Mouse (Mus musculus): ENCODE data around the gene Gm9573. TPM values are rescaled to one million over a fixed set of nuclear protein-coding genes. Genes with fewer than 3 reads are reported as not detected.

The Gm9573 gene
- total and polyA plus RNA-seq, 2 experiments from 2014 or later: not detected

DNA sequence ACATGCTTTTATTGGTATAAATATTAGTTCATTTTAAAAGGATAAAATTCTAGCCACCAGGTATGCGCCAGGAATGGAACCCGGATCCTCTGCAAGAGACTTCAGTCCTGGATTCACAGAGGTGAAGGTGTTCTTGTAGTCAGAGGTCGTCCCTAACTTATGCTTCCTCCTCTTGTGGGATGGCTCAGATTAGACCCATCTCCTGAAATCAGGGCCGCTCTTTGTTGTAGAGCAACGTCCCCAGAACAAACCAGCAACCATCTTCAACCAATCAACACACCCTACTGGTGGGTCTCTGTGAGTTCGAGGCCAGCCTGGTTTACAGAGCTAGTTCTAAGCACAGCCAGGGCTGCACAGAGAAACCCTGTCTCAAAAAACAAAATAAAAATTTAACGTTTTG, 32.0 kb downstream of the Gm9573 start:
- TF ChIP-seq EP300 (IDR thresholded peaks at IDR 0.05; ENCODE audit: low read depth) (no peak), CTCF (IDR thresholded peaks at IDR 0.05; ENCODE audit: low read depth) (no peak)
- ATAC-seq (ENCODE audit: insufficient read depth, low read depth) (no peak), DNase-seq (ENCODE audit: low spot score) (no peak)
- Histone ChIP-seq H3K9ac (replicated peaks; ENCODE audit: low read depth, low read length) (no peak overlapping the region), H3K27ac (ENCODE audit: low read depth) (no peak overlapping the region), H3K4me1 (ENCODE audit: control insufficient read depth, insufficient read depth) (no peaks in the 10 kb centered on the region), H3K27me3 (ENCODE audit: control insufficient read depth, insufficient read depth, low read length) (no peaks in the 10 kb centered on the region), H3K4me3 (ENCODE audit: low read depth, low read length) (no peak overlapping the region), H3K9me3 (replicated peaks; ENCODE audit: control insufficient read depth, low read length) (no peaks in the 10 kb centered on the region), H3K36me3 (replicated peaks; ENCODE audit: control insufficient read depth, insufficient read depth, low read length) (no peaks in the 10 kb centered on the region), H3K4me2 (ENCODE audit: low read depth, low read length) (no peak overlapping the region)
- 76% methylated on average over 7 of the region's 7 CpGs for WGBS

DNA sequence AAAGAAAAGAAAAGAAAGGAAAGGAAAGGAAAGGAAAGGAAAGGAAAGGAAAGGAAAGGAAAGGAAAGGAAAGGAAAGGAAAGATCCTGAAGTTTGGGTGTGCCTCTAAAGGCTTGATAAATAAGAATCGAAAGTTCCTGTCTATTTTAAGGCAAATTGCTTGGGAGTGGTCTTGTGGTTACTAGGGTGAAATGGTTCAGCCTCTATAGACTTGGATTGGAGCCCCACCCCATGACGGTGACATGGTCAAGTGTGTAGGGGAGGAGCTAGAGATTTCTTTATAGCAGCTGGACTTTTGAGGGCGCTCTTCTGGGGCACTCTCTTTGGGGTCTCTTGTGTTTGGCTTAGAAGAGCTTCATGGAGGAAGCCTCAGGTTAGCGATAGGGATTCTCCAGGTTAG, 32.7 kb downstream of the Gm9573 start:
- Histone ChIP-seq H3K27me3 (ENCODE audit: control insufficient read depth, insufficient read depth, low read length) (no peaks in the 10 kb centered on the region), H3K36me3 (replicated peaks; ENCODE audit: control insufficient read depth, insufficient read depth, low read length) (no peaks in the 10 kb centered on the region), H3K4me3 (ENCODE audit: low read depth, low read length) (no peak overlapping the region), H3K4me2 (ENCODE audit: low read depth, low read length) (no peak overlapping the region), H3K27ac (ENCODE audit: low read depth) (no peak overlapping the region), H3K4me1 (ENCODE audit: control insufficient read depth, insufficient read depth) (no peaks in the 10 kb centered on the region), H3K9me3 (replicated peaks; ENCODE audit: control insufficient read depth, low read length) (no peaks in the 10 kb centered on the region), H3K9ac (replicated peaks; ENCODE audit: low read depth, low read length) (no peak overlapping the region)
- TF ChIP-seq EP300 (IDR thresholded peaks at IDR 0.05; ENCODE audit: low read depth) (no peak), CTCF (IDR thresholded peaks at IDR 0.05; ENCODE audit: low read depth) (no peak)
- DNase-seq (ENCODE audit: low spot score): no peak
- no peak for ATAC-seq (ENCODE audit: insufficient read depth, low read depth)
- WGBS: 25% methylated on average over 4 of the region's 4 CpGs

DNA sequence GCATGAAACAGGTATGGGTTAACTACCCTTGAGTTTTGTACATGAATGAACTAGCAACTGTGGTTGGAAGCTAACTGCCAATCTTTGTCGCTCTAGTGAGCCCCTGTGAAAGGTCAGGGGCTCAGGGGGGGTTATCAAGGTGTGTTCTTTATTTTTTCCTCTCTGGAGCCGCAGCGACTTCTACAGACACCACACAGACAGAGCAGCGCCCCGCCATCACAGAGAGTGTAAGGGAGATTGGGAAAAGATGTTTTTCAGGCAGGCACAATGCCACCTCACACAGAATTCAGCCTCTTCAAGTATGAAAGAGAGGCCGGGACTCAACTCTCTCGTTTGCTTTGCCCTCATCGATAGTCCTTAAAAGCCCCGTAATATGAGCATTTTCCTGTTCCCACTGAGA, 34.3 kb downstream of the Gm9573 start:
- WGBS: 77% methylated on average over 9 of the region's 9 CpGs

DNA sequence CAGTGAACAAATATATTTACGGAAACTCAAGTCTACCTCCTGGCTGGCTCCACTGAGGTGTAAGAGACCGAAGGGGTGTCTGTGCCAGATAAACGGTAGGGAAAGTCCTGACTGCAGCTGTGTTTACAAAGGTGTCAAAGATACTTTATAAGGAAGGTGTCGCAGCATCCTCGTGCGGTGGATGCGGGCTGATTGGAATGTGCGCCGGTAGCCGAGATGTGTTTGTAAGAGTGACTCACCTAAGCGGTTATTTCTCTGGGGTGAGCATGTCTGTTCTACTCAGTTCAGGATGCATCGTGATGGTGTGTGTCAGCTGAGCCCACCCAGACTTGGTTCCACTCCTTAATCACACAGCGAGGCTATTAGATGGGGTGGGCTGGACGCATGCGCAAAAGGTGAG, 34.7 kb downstream of the Gm9573 start:
- 85% methylated on average over 15 of the region's 15 CpGs for WGBS
- Histone ChIP-seq H3K36me3 (replicated peaks; ENCODE audit: control insufficient read depth, insufficient read depth, low read length) (no peaks in the 10 kb centered on the region), H3K9ac (replicated peaks; ENCODE audit: low read depth, low read length) (no peak overlapping the region), H3K27ac (ENCODE audit: low read depth) (no peak overlapping the region), H3K9me3 (replicated peaks; ENCODE audit: control insufficient read depth, low read length) (no peaks in the 10 kb centered on the region; the same call in 1 of the 2 replicates), H3K4me1 (ENCODE audit: control insufficient read depth, insufficient read depth) (no peaks in the 10 kb centered on the region), H3K4me2 (ENCODE audit: low read depth, low read length) (no peak overlapping the region), H3K27me3 (ENCODE audit: control insufficient read depth, insufficient read depth, low read length) (no peaks in the 10 kb centered on the region), H3K4me3 (ENCODE audit: low read depth, low read length) (no peak overlapping the region)
- ATAC-seq (ENCODE audit: insufficient read depth, low read depth) (no peak), DNase-seq (ENCODE audit: low spot score) (no peak)
- TF ChIP-seq EP300 (IDR thresholded peaks at IDR 0.05; ENCODE audit: low read depth): no peak

More for the DNA sequence above, 34.3 kb downstream of the Gm9573 start:
- Histone ChIP-seq H3K27ac (ENCODE audit: low read depth) (no peak overlapping the region), H3K9me3 (replicated peaks; ENCODE audit: control insufficient read depth, low read length) (no peaks in the 10 kb centered on the region; the same call in 1 of the 2 replicates), H3K4me3 (ENCODE audit: low read depth, low read length) (no peak overlapping the region), H3K4me2 (ENCODE audit: low read depth, low read length) (no peak overlapping the region), H3K9ac (replicated peaks; ENCODE audit: low read depth, low read length) (no peak overlapping the region), H3K4me1 (ENCODE audit: control insufficient read depth, insufficient read depth) (no peaks in the 10 kb centered on the region), H3K36me3 (replicated peaks; ENCODE audit: control insufficient read depth, insufficient read depth, low read length) (no peaks in the 10 kb centered on the region), H3K27me3 (ENCODE audit: control insufficient read depth, insufficient read depth, low read length) (no peaks in the 10 kb centered on the region)
- DNase-seq (ENCODE audit: low spot score): no peak
- TF ChIP-seq CTCF (IDR thresholded peaks at IDR 0.05; ENCODE audit: low read depth) (no peak), EP300 (IDR thresholded peaks at IDR 0.05; ENCODE audit: low read depth) (no peak)
- ATAC-seq (ENCODE audit: insufficient read depth, low read depth): no peak

DNA sequence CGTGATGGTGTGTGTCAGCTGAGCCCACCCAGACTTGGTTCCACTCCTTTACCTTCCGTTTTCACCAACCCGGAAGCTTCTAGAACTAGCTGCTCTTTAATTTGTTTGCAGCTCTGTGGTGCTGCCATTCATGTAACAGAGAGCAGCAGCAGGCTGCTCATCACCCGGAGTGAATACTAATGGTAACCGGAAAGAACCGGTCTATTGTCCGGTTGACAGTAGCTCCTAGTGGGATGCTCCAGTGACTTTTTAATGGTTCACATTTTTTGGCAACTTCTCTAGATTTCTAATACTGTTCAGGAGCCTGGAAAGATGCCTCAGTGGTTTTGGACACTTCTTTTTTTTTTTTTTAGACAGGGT, 35.2 kb downstream of the Gm9573 start:
- no peaks in the 10 kb centered on the region for H3K4me1 ChIP-seq (ENCODE audit: control insufficient read depth, insufficient read depth)
- ATAC-seq (ENCODE audit: insufficient read depth, low read depth) (no peak), DNase-seq (ENCODE audit: low spot score) (no peak)
- H3K36me3 ChIP-seq (replicated peaks; ENCODE audit: control insufficient read depth, insufficient read depth, low read length): no peaks in the 10 kb centered on the region
- H3K9me3 ChIP-seq (replicated peaks; ENCODE audit: control insufficient read depth, low read length): no peaks in the 10 kb centered on the region; the same call in 1 of the 2 replicates
- H3K27ac ChIP-seq (ENCODE audit: low read depth): no peak overlapping the region
- H3K27me3 ChIP-seq (ENCODE audit: control insufficient read depth, insufficient read depth, low read length): no peaks in the 10 kb centered on the region
- no peak overlapping the region for H3K9ac ChIP-seq (replicated peaks; ENCODE audit: low read depth, low read length)
- 88% methylated on average over 7 of the region's 7 CpGs for WGBS
- no peak for TF ChIP-seq EP300 (IDR thresholded peaks at IDR 0.05; ENCODE audit: low read depth)
- no peak for TF ChIP-seq CTCF (IDR thresholded peaks at IDR 0.05; ENCODE audit: low read depth)
- no peak overlapping the region for H3K4me3 ChIP-seq (ENCODE audit: low read depth, low read length)
- no peak overlapping the region for H3K4me2 ChIP-seq (ENCODE audit: low read depth, low read length)

Data from heart, postnatal 0 days (tissue).